ENCODE assay signal across 16 mouse cellular contexts in the genomic region with DNA sequence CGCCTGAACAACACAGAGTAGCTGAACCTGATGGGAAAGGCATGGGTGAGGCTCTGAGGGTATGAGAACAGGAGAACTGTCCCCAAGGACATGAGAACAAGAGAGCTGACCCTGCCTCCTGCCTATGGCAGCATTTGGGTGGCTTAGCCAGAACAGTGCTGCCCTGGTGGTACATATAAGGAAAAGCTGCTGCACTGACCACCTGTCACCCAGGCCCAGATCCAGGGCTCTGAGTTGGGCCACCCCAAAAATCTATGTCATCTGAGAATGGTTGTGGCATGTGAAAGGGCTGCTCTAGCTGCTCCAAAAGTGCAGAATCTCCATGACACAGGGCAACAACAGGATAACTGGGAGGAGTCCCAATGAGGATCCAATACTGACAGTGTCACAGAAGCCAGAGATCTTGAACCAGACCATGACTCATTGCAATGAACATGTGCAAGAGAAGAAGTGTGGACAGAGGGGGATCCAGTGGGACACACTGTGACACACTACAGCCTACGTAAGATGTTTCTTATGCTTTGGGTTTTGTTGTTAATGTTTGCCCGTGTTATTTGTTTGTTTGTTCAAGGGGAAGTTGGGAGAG. TPM values are rescaled to one million over a fixed set of nuclear protein-coding genes. Genes with fewer than 3 reads are reported as not detected.
A peak's percentile ranks its signal among the peaks of the same experiment; 100 is the strongest.
DNase-seq lines count a peak whose midpoint lies in the region; ATAC-seq and TF ChIP-seq lines count a peak whose summit lies in the region.
"Had no signal": no experiment of that assay in that cellular context is flagged by ENCODE, and none has a peak within 500 bp of the region (broad histone marks: within the 10 kb centered on the region; RNA-seq: fewer than 3 reads in every experiment).

No protein-coding gene starts in this region.

- no peaks in the 10 kb centered on the region for H3K9me3 ChIP-seq in hindbrain, embryonic 10.5 days
- H3K9me3 ChIP-seq in hindbrain, embryonic 16.5 days (ENCODE audit: control insufficient read depth, low read length): no peaks in the 10 kb centered on the region
- no peaks in the 10 kb centered on the region for H3K9me3 ChIP-seq in liver, postnatal 0 days (ENCODE audit: low read length)
- H3K9me3 ChIP-seq: embryonic facial prominence, embryonic 13.5 days; limb, embryonic 15.5 days had no signal

- H3K27me3 ChIP-seq in hindbrain, embryonic 10.5 days (ENCODE audit: insufficient read depth, poor library complexity, severe bottlenecking): no peaks in the 10 kb centered on the region
- no peaks in the 10 kb centered on the region for H3K27me3 ChIP-seq in hindbrain, embryonic 16.5 days (replicated peaks; ENCODE audit: control insufficient read depth, insufficient read depth, low read length)
- no peaks in the 10 kb centered on the region for H3K27me3 ChIP-seq in liver, postnatal 0 days (ENCODE audit: insufficient read depth, low read length)
- H3K27me3 ChIP-seq: embryonic facial prominence, embryonic 13.5 days; limb, embryonic 15.5 days had no signal

- H3K4me2 ChIP-seq in hindbrain, embryonic 16.5 days (ENCODE audit: low read length): no peak overlapping the region
- 0 out of 2 replicates have a peak overlapping the region, but pooled peaks have one; percentile 22 for H3K4me2 ChIP-seq in liver, postnatal 0 days (ENCODE audit: low read depth, low read length)
- H3K4me2 ChIP-seq: embryonic facial prominence, embryonic 13.5 days; limb, embryonic 15.5 days had no signal

- H3K27ac ChIP-seq in hindbrain, embryonic 10.5 days: peak overlapping the region; percentile 3
- H3K27ac ChIP-seq in hindbrain, embryonic 16.5 days (ENCODE audit: low read depth, low read length): no peak overlapping the region
- peak overlapping the region; percentile 95 for H3K27ac ChIP-seq in liver, postnatal 0 days (ENCODE audit: low read depth)
- H3K27ac ChIP-seq: embryonic facial prominence, embryonic 13.5 days; limb, embryonic 15.5 days; macrophage; stomach, postnatal 0 days had no signal

- ATAC-seq in hindbrain, embryonic 16.5 days: no peak
- peak; percentile 20 for ATAC-seq in erythroid progenitor cell, adult 5-6 weeks (replicated peaks; ENCODE audit: low FRiP score, poor library complexity, severe bottlenecking)
- peak; percentile 81 for ATAC-seq in liver, postnatal 0 days
- ATAC-seq in activated CD4-positive, CD25-positive, alpha-beta regulatory T cell, adult 4 months: no peak
- ATAC-seq: forebrain, postnatal 0 days had no signal

- 86% methylated on average over 3 of the region's 3 CpGs for WGBS in hindbrain, embryonic 10.5 days
- WGBS in hindbrain, embryonic 16.5 days: 94% methylated on average over 3 of the region's 3 CpGs
- 67% methylated on average over 3 of the region's 3 CpGs for WGBS in liver, postnatal 0 days (ENCODE audit: insufficient replicate concordance)

- no peak for TF ChIP-seq CTCF in liver, postnatal 0 days (IDR thresholded peaks at IDR 0.05; ENCODE audit: low read depth)

- H3K9ac ChIP-seq in hindbrain, embryonic 16.5 days (ENCODE audit: low read depth, low read length): no peak overlapping the region
- no peak overlapping the region for H3K9ac ChIP-seq in liver, postnatal 0 days (replicated peaks)
- H3K9ac ChIP-seq: embryonic facial prominence, embryonic 13.5 days; forebrain, postnatal 0 days; limb, embryonic 15.5 days had no signal

- DNase-seq in cerebellum, adult 18-20 months: peak; percentile 27 to 40
- DNase-seq in cerebellum, postnatal 14 days: no peak
- no peak for DNase-seq in hindbrain, embryonic 10.5 days (ENCODE audit: low spot score)
- peak; percentile 19 for DNase-seq in liver, postnatal 0 days
- no peak for DNase-seq in urinary bladder, adult 2 months (ENCODE audit: low spot score)
- DNase-seq: adrenal gland, adult 2 months; forebrain, postnatal 0 days; kidney, adult 8-10 months; retina, postnatal 1 day had no signal

- 0 out of 2 replicates have a peak, but pooled peaks cover 5% of the 10 kb centered on the region for H3K4me1 ChIP-seq in hindbrain, embryonic 10.5 days (replicated peaks)
- H3K4me1 ChIP-seq in hindbrain, embryonic 16.5 days (ENCODE audit: control insufficient read depth, insufficient read depth, low read depth, low read length): no peaks in the 10 kb centered on the region
- peaks cover 35% of the 10 kb centered on the region for H3K4me1 ChIP-seq in liver, postnatal 0 days (ENCODE audit: insufficient read depth)
- H3K4me1 ChIP-seq: embryonic facial prominence, embryonic 13.5 days; limb, embryonic 15.5 days had no signal

- no peak overlapping the region for H3K4me3 ChIP-seq in hindbrain, embryonic 10.5 days
- H3K4me3 ChIP-seq in hindbrain, embryonic 16.5 days (ENCODE audit: low read length): no peak overlapping the region
- no peak overlapping the region for H3K4me3 ChIP-seq in liver, postnatal 0 days (ENCODE audit: low read depth, low read length)
- H3K4me3 ChIP-seq: embryonic facial prominence, embryonic 13.5 days; limb, embryonic 15.5 days had no signal

- no peaks in the 10 kb centered on the region for H3K36me3 ChIP-seq in hindbrain, embryonic 10.5 days
- no peaks in the 10 kb centered on the region for H3K36me3 ChIP-seq in hindbrain, embryonic 16.5 days (ENCODE audit: control insufficient read depth, insufficient read depth, low read length)
- no peaks in the 10 kb centered on the region for H3K36me3 ChIP-seq in liver, postnatal 0 days (replicated peaks; ENCODE audit: insufficient read depth, low read length)
- H3K36me3 ChIP-seq: embryonic facial prominence, embryonic 13.5 days; limb, embryonic 15.5 days had no signal

- no peak for TF ChIP-seq EP300 in liver, postnatal 0 days (IDR thresholded peaks at IDR 0.05; ENCODE audit: low read depth)

RNA-seq across cellular contexts. Expression of a gene that starts 58.5 kb away (rescaled TPM):
- polyA plus RNA-seq in hindbrain, embryonic 10.5 days (2016; fragmentation: Nextera tagmentation; extraction: Ambion mirVana): 0.13 and 0.17 TPM in 2 replicates
- polyA plus RNA-seq in hindbrain, embryonic 16.5 days (2015; fragmentation: Nextera tagmentation; extraction: Ambion mirVana): 1.1 and 1.4 TPM in 2 replicates
- total RNA-seq in erythroid progenitor cell, adult 5-6 weeks (2015; ENCODE audit: low replicate concordance): not detected in 2 replicates
- total RNA-seq in erythroid progenitor cell, adult 5-6 weeks (2017; ENCODE audit: low replicate concordance): 0.13 TPM in 1 of 2 replicates, not detected in the other
- 0.05 TPM in 2 replicates for polyA plus RNA-seq in liver, postnatal 0 days (2015; fragmentation: Nextera tagmentation; extraction: Ambion mirVana)
- polyA plus RNA-seq in activated CD4-positive, CD25-positive, alpha-beta regulatory T cell, adult 4 months (2017; shearing (Covaris generic)): not detected
- polyA plus RNA-seq in urinary bladder, adult 2 months (2012; rRNA removed): 14.0 and 20.8 TPM in 2 replicates
- polyA plus RNA-seq: macrophage had no signal

Comparison
In these comparisons a context has a peak if more than half of its experiments do, and no peak if none do; other contexts are left out.
1. DNase-seq: peak in cerebellum, adult 18-20 months (2 of 2) and liver, postnatal 0 days (single experiment); none in cerebellum, postnatal 14 days (0 of 2), hindbrain, embryonic 10.5 days (single experiment) and urinary bladder, adult 2 months (single experiment).
2. ATAC-seq: peak in erythroid progenitor cell, adult 5-6 weeks (single experiment) and liver, postnatal 0 days (single experiment); none in hindbrain, embryonic 16.5 days (single experiment) and activated CD4-positive, CD25-positive, alpha-beta regulatory T cell, adult 4 months (single experiment).